Mouse (Mus musculus) retina, postnatal 7 days (tissue): ENCODE data around the gene Dnajc22.

Experiments used
- DNase-seq: peaks from one replicate; pipeline ENCODE4 v3.0.0-alpha.2; 2012; ENCODE audit warnings: low read depth, low spot score

Dnajc22 gene

GRCm38 (mm10) chr15:99114312-99115064 lies 21.5 kb downstream of the Dnajc22 start:
- DNase-seq: no peak

- DNase-seq: no peak
These were observed 22.1 kb downstream of the Dnajc22 start for GRCm38 (mm10) chr15:99115065-99115423.

- DNase-seq: no peak
These were observed 23.6 kb downstream of the Dnajc22 start for GRCm38 (mm10) chr15:99116539-99116938.

GRCm38 (mm10) chr15:99120814-99121213 lies 27.8 kb downstream of the Dnajc22 start:
- DNase-seq: no peak

- DNase-seq: no peak
These were observed 29.7 kb downstream of the Dnajc22 start for GRCm38 (mm10) chr15:99122642-99123041.

GRCm38 (mm10) chr15:99125711-99126080 lies 32.7 kb downstream of the Dnajc22 start, which contains the start of gene Spats2:
Gene Spats2 (plus strand): TSS chr15:99125916.
- no peak for DNase-seq

GRCm38 (mm10) chr15:99126081-99126815 lies 33.3 kb downstream of the Dnajc22 start:
- peak; percentile 67 for DNase-seq

GRCm38 (mm10) chr15:99126816-99127365 lies 33.9 kb downstream of the Dnajc22 start:
- no peak for DNase-seq

- DNase-seq: no peak
These were observed 35.0 kb downstream of the Dnajc22 start for GRCm38 (mm10) chr15:99127851-99128522.

- DNase-seq: peak; percentile 42
These were observed 36.5 kb downstream of the Dnajc22 start for GRCm38 (mm10) chr15:99129441-99129840.

- DNase-seq: no peak
These were observed 37.3 kb downstream of the Dnajc22 start for GRCm38 (mm10) chr15:99129956-99130910.

GRCm38 (mm10) chr15:99138389-99138788 lies 45.4 kb downstream of the Dnajc22 start:
- DNase-seq: no peak

- DNase-seq: peak; percentile 38
These were observed 46.7 kb downstream of the Dnajc22 start for GRCm38 (mm10) chr15:99139669-99140068.

- DNase-seq: no peak
These were observed 57.5 kb downstream of the Dnajc22 start for GRCm38 (mm10) chr15:99150516-99150915.

- DNase-seq: no peak
These were observed 58.4 kb downstream of the Dnajc22 start for GRCm38 (mm10) chr15:99151324-99151723.

GRCm38 (mm10) chr15:99153466-99153865 lies 60.5 kb downstream of the Dnajc22 start:
- no peak for DNase-seq
